Comparison of ENCODE assay signal across 8 mouse cellular contexts in genomic region chr13:99475488-99475887, GRCm38 (mm10). TPM values are rescaled to one million over a fixed set of nuclear protein-coding genes. Genes with fewer than 3 reads are reported as not detected.
DNase-seq lines count a peak whose midpoint lies in the region; ATAC-seq and TF ChIP-seq lines count a peak whose summit lies in the region.

No protein-coding gene starts in this region.

- TF ChIP-seq CTCF in gastrocnemius, adult 2 months (IDR thresholded peaks at IDR 0.05): no peak

- DNase-seq in gastrocnemius, adult 2 months: peak; percentile 36
- DNase-seq in gastrocnemius, postnatal 10 days: no peak
- DNase-seq in embryo, embryonic 10.5 days (ENCODE audit: low spot score): peak; percentile 89
- DNase-seq in heart, postnatal 10 days: peak; percentile 43 to 54
- DNase-seq in spleen, adult 18-20 months: no peak

- peak overlapping the region; percentile 57 for H3K27ac ChIP-seq in gastrocnemius, adult 2 months

- peak; percentile 24; the same call in 1 of the 2 replicates for ATAC-seq in megakaryocyte, adult 5-6 weeks (ENCODE audit: poor library complexity, severe bottlenecking)
- ATAC-seq in inflammation-experienced regulatory T-cells, adult 6 months: no peak
- ATAC-seq in activated CD4-positive, CD25-positive, alpha-beta regulatory T cell, adult 4 months: no peak

- intact Hi-C loops in gastrocnemius, adult 2 months (cut with DNase I): no loop called here
- intact Hi-C loops in heart, postnatal 10 days (cut with DNase I): no loop called here

- peak overlapping the region; percentile 5; the same call in 1 of the 2 replicates for H3K4me3 ChIP-seq in gastrocnemius, adult 2 months

RNA-seq across cellular contexts. Expression of gene Map1b, which starts 40.9 kb away (rescaled TPM):
- total RNA-seq in gastrocnemius, adult 2 months (2021): 10 to 100 TPM in 1 of 2 experiments, 1 to 10 TPM in 1; 7.7 to 13.8 TPM
- 10 to 100 TPM; 30.9 to 37.7 TPM for total RNA-seq in gastrocnemius, postnatal 10 days (2021)
- total RNA-seq in heart, postnatal 10 days (2021): 10 to 100 TPM; 36.4 to 36.5 TPM
- 0.07 TPM in 2 replicates for total RNA-seq in megakaryocyte, adult 5-6 weeks (2015)
- 0.11 TPM in 1 of 2 replicates, not detected in the other for total RNA-seq in megakaryocyte, adult 5-6 weeks (2017)
- polyA plus RNA-seq in inflammation-experienced regulatory T-cells, adult 6 months (2017; shearing (Covaris generic)): under 1 TPM in 2 of 3 experiments, not detected in 1; 0.12 to 0.36 TPM
- under 1 TPM; 0.04 to 0.40 TPM for polyA plus RNA-seq in activated CD4-positive, CD25-positive, alpha-beta regulatory T cell, adult 4 months (2017; shearing (Covaris generic))

Comparison
In these comparisons a context has a peak if more than half of its experiments do, and no peak if none do; other contexts are left out.
1. DNase-seq: peak in gastrocnemius, adult 2 months (single experiment), embryo, embryonic 10.5 days (single experiment) and heart, postnatal 10 days (2 of 2); none in gastrocnemius, postnatal 10 days (single experiment) and spleen, adult 18-20 months (0 of 2).
2. RNA of gene Map1b, which starts 40.9 kb away (total RNA-seq): 30.9 to 37.7 TPM in gastrocnemius, postnatal 10 days, 36.4 to 36.5 TPM in heart, postnatal 10 days and 7.7 to 13.8 TPM in gastrocnemius, adult 2 months; 0.07 to 0.11 TPM in megakaryocyte, adult 5-6 weeks; every median in the first group is over 4 times any median in the second.